Mouse (Mus musculus): ENCODE data around the gene Leap2. TPM values are rescaled to one million over a fixed set of nuclear protein-coding genes. Genes with fewer than 3 reads are reported as not detected.

Gene Leap2
- not detected for polyA plus RNA-seq (2014; fragmentation: Illumina TruSeq; extraction: RNeasy Lipid Tissue Mini Kit (QIAGEN cat#74804); ENCODE audit: low read depth, low replicate concordance)

DNA sequence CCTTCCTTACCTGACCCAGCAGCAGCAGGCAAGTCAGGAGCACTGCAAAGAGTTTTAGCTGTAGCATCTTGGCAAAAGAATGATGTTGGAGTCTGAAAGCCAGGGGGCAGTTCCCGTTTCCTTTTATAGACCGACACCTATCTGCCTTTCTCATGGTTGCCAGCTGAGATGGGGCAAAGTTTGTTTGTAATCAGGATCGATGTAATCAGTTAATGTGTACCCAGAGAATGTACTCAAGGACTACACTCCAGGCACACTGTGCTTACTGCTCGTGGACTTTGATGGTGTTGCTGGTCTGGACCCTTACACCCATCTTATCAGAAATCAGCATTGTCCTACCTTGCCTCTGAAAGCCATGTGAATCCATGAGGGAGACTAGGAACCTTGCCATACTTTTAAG, at the start of gene Leap2:
Gene Leap2 (minus strand): TSS at position 135 of the 400 bp plus-strand sequence.

DNA sequence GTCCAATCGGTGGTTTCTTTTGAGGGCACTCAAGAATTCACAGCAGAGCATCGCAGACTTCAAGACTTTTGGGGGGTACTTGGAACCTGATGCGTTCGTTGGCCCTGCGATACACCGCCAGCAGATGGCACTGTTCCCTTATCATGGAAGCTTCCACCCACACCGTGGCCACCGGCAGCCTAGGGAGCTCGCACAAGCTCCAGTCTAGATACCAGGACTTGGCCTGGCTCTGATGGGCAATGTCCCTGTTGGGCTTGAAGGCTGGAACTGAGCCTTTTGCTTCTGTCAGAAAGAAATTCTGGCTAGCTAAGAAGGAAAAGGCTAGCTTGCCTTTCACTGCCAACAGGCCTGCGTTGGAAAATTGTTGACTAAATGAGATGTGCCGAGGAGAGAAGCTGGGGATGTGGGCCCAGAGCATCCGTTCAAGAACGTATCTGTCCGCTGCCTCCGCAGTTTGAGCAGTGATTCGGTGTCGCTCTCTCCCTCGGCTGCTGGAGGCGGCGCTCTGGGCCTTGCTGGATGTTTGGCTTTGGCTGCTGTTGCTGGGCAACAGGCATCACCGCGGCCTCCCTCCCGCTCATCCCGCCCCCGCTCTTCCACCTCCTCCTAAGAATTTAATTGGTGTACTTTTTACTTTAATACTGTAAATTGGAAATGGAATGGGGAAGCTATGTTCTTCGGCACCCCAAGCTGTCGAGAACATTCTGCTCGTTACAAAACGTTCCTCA, 47.2 kb upstream of the Leap2 start, which contains the start of gene Gm9837:
Gene Gm9837 (minus strand): TSS at position 512 of the 728 bp plus-strand sequence.

DNA sequence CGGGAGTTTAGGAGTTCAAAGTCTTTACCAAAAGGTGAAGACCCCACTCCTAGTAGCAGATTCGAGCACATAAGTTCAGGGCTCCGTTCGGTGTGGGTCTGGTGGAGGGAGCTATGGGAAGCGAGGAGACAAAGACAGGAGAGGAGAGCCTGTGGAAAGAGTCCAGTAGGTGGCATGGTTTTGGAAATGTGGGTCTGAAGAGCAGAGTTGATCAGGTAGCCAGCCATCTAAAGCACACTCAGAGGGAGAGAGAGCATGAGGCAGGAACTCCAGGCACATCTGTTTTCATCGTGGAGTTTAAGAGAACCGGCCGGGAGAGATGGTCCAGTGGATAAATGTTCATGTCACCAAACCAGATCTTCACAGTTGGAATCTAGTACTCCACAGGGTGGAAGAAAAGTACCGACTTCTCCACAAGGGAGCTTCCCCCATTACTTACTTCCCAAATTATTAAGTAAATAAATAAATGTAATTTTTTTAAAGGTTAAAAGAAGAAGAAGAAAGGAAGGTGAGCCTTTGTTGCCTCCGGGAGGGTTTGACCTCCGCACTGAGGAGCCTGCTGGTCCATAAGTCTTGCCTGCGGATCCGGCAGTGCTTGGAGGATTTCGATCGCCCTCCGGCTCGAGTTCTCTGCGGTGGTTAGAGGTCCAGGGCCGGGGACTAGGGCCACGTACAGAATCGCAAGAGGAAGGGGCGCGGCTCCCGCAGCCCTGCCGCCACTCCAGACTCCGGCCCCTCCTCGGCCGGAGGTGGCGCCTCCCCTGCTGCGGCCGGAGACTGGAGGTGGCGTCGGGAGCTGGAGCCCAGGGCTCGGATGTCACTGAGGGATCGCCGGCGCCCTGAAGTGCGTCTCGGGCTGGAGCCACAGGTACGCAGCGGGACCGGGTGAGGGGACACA, 33.8 kb upstream of the Leap2 start, which contains the start of the genes Gm10447 and Shroom1:
Gene Gm10447 (minus strand): TSS at position 637 of the 898 bp plus-strand sequence.
Gene Shroom1 (plus strand): TSS at position 732 of the 898 bp plus-strand sequence.

DNA sequence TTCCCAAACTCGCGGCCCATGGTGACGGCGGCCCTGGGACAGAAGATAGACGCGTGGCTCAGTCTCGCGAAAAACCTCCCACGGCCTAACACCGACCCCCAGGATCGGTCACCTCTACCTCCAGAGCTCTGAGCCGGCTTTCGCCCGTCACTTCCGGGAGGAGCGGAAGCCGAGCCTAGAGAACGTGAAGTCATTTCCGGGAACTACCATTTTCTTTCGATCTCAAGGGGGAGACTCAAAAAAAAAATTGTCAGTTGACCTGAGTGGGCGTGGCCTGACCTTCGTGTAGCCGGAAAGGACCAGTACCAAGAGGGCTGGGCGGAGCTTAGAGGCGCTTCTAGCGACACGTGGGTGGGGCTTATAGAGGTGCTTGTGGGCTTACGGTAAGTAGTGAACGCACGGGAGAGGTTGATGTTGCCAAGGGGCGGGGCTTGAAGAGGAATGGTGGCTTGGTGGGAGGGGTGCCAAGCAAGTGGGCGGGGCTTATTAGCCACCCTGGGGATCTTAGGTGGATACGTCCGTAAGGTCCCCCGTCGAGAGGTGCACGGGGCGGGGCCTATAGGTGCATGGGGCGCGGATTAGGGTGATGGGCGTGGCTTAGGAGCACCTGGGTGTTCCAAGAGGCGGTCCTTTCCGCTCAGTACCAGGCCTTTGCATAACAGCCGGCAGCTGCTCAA, 7.8 kb upstream of the Leap2 start, which contains the start of the genes Uqcrq and Gdf9:
Gene Uqcrq (minus strand): TSS at position 162 of the 677 bp plus-strand sequence.
Gene Gdf9 (plus strand): TSS at position 354 of the 677 bp plus-strand sequence.

Other genes starting within 250 kb of the Leap2 start
- 777 TPM for gene Hspa4, start 122.7 kb downstream of the Leap2 start, polyA plus RNA-seq (2014; fragmentation: Illumina TruSeq; extraction: RNeasy Lipid Tissue Mini Kit (QIAGEN cat#74804); ENCODE audit: low read depth, low replicate concordance)
- gene Zcchc10, start 98.5 kb downstream of the Leap2 start, polyA plus RNA-seq (2014; fragmentation: Illumina TruSeq; extraction: RNeasy Lipid Tissue Mini Kit (QIAGEN cat#74804); ENCODE audit: low read depth, low replicate concordance): 42.9 TPM
- 337 TPM for gene Aff4, start 72.3 kb downstream of the Leap2 start, polyA plus RNA-seq (2014; fragmentation: Illumina TruSeq; extraction: RNeasy Lipid Tissue Mini Kit (QIAGEN cat#74804); ENCODE audit: low read depth, low replicate concordance)
- gene Uqcrq, start 7.7 kb upstream of the Leap2 start, polyA plus RNA-seq (2014; fragmentation: Illumina TruSeq; extraction: RNeasy Lipid Tissue Mini Kit (QIAGEN cat#74804); ENCODE audit: low read depth, low replicate concordance): 55.0 TPM
- gene Gdf9, start 7.9 kb upstream of the Leap2 start, polyA plus RNA-seq (2014; fragmentation: Illumina TruSeq; extraction: RNeasy Lipid Tissue Mini Kit (QIAGEN cat#74804); ENCODE audit: low read depth, low replicate concordance): not detected
- not detected for gene Gm10447, start 33.9 kb upstream of the Leap2 start, polyA plus RNA-seq (2014; fragmentation: Illumina TruSeq; extraction: RNeasy Lipid Tissue Mini Kit (QIAGEN cat#74804); ENCODE audit: low read depth, low replicate concordance)
- 0.29 TPM for gene Shroom1, start 34.0 kb upstream of the Leap2 start, polyA plus RNA-seq (2014; fragmentation: Illumina TruSeq; extraction: RNeasy Lipid Tissue Mini Kit (QIAGEN cat#74804); ENCODE audit: low read depth, low replicate concordance)
- not detected for gene Gm9837, start 47.3 kb upstream of the Leap2 start, polyA plus RNA-seq (2014; fragmentation: Illumina TruSeq; extraction: RNeasy Lipid Tissue Mini Kit (QIAGEN cat#74804); ENCODE audit: low read depth, low replicate concordance)
- not detected for gene Gm9945, start 57.0 kb upstream of the Leap2 start, polyA plus RNA-seq (2014; fragmentation: Illumina TruSeq; extraction: RNeasy Lipid Tissue Mini Kit (QIAGEN cat#74804); ENCODE audit: low read depth, low replicate concordance)
- gene Sowaha, start 57.1 kb upstream of the Leap2 start, polyA plus RNA-seq (2014; fragmentation: Illumina TruSeq; extraction: RNeasy Lipid Tissue Mini Kit (QIAGEN cat#74804); ENCODE audit: low read depth, low replicate concordance): 0.64 TPM
- 32.0 TPM for gene Sept8, start 96.1 kb upstream of the Leap2 start, polyA plus RNA-seq (2014; fragmentation: Illumina TruSeq; extraction: RNeasy Lipid Tissue Mini Kit (QIAGEN cat#74804); ENCODE audit: low read depth, low replicate concordance)
- gene Kif3a, start 144.2 kb upstream of the Leap2 start, polyA plus RNA-seq (2014; fragmentation: Illumina TruSeq; extraction: RNeasy Lipid Tissue Mini Kit (QIAGEN cat#74804); ENCODE audit: low read depth, low replicate concordance): 41.5 TPM
- not detected for gene Il4, start 195.5 kb upstream of the Leap2 start, polyA plus RNA-seq (2014; fragmentation: Illumina TruSeq; extraction: RNeasy Lipid Tissue Mini Kit (QIAGEN cat#74804); ENCODE audit: low read depth, low replicate concordance)
- gene Il13, start 211.5 kb upstream of the Leap2 start, polyA plus RNA-seq (2014; fragmentation: Illumina TruSeq; extraction: RNeasy Lipid Tissue Mini Kit (QIAGEN cat#74804); ENCODE audit: low read depth, low replicate concordance): not detected

Data from adrenal gland, adult 10 weeks (tissue).